Mouse (Mus musculus) lung, postnatal 36 days (tissue): Measurements from ENCODE around the gene Rps21.
A peak's percentile ranks its signal among the peaks of the same experiment; 100 is the strongest.
"Not testable (repeated sequence)": the region's sequence is repeated elsewhere in the genome, so short reads cannot be mapped to it uniquely, and the experiment has no call there.

Experiments used
- DNase-seq: peaks from one replicate; pipeline ENCODE4 v3.0.0; 2022; ENCODE audit warnings: mixed read lengths

Gene Rps21

GRCm38 (mm10) chr2:180259826-180260609, 2.8 kb downstream of the Rps21 start:
- not testable (repeated sequence) for DNase-seq

GRCm38 (mm10) chr2:180260610-180261480, 3.7 kb downstream of the Rps21 start:
- DNase-seq = no peak

DNA sequence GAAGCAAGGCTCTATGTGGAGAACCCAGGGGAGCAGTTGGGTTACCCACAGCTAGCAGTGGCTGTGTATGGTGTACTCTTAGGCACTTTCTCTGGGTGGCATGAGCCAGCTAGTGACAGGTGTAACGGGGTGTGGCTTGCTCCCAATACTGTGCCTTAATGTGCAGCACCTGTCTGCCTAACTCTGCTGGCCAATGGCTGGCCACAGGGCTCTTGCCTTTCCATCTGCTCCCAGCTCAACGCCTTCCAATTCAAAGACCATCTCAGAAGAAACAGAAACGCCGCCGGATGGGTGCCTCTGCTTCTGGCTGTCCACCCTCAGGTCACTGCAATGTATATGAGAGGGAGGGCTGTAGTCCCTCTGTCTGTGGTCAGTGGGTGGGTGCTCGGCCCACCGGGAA, 4.7 kb downstream of the Rps21 start:
- no peak for DNase-seq

- peak; percentile 48 for DNase-seq
These were observed 5.3 kb downstream of the Rps21 start for GRCm38 (mm10) chr2:180262441-180262840.

- no peak for DNase-seq
These were observed 5.7 kb downstream of the Rps21 start for GRCm38 (mm10) chr2:180262891-180263290.

GRCm38 (mm10) chr2:180267955-180268354, 10.8 kb downstream of the Rps21 start:
- DNase-seq = no peak

- no peak for DNase-seq
These were observed 12.2 kb downstream of the Rps21 start for GRCm38 (mm10) chr2:180269329-180269728.

- DNase-seq = peak; percentile 68
These were observed 13.5 kb downstream of the Rps21 start for GRCm38 (mm10) chr2:180270537-180271255.

DNA sequence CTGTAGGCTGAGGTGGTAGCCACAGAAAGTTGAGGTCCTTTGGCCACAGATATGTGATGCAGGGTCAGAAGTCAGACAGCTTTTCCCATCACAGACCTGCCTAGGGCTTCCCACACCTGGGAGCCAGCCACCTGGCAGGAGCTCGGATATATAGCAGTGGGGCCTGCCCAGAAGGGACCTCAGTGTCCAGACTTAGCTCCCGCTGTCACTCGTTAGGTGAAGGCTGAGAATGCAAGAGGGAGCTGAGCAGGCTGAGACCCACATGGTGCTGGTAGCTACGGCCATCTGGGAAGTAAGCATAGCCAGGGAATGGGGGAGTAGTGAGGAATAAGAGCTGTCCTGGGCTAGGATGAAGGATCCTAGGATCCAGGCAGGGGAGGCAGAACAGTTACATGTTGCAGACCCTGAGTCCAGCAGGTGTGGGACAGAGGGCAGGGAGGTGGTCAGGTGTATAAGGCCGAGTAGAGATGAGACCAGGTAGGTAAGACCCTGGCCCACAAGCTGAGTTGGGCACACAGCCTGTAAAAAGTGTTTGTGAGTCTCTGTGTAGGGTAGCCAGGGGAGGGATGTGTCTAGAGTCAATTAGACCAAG, 14.7 kb downstream of the Rps21 start:
- DNase-seq = no peak

GRCm38 (mm10) chr2:180272884-180273321, 15.7 kb downstream of the Rps21 start:
- no peak for DNase-seq

GRCm38 (mm10) chr2:180273394-180274244, 16.4 kb downstream of the Rps21 start, which contains the start of gene Cables2:
Gene Cables2 (minus strand): TSS chr2:180273496.
- peak; percentile 97 for DNase-seq

- no peak for DNase-seq
These were observed 17.3 kb downstream of the Rps21 start for GRCm38 (mm10) chr2:180274523-180274922.

GRCm38 (mm10) chr2:180275836-180276235, 18.7 kb downstream of the Rps21 start:
- DNase-seq = peak; percentile 90

DNA sequence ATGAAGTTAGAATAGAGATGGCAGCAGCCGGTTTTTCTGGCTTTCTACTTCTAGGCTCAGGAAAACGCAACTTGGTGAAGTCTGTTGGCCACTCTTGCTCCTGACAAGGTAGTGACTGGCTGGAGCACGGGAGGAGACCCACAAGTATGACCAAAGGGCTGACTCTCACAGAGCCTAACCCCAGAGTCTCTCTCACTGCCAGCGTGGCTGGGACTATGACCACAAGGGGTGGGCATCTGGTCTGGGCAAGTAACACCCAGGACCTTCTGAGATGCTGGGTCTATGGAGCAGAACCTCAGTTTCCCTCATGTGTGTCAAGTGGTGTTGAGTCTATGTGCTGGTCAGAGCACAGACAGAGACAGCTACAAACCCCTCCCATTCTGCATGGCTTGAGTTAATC, 19.2 kb downstream of the Rps21 start:
- no peak for DNase-seq

DNA sequence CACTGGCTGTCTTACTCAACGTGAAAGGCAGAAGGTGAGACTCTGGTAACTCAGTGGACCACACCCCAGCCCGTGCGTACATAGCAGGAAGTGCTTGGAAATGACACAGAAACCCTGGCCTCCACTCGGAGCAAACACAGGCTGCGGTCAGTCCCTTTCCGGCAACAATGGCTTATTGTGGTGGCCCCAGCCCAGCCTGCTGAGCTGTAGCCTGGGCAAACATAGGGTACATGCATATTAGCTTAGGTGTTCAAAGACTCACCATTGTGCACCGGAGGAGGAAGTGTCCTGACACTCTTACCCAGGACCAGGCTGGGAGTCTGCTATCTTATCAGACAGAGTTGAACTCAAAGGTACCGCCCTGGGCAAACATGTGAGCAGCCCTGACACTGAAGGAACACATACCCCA, 19.7 kb downstream of the Rps21 start:
- peak; percentile 70 for DNase-seq

- no peak for DNase-seq
These were observed 20.7 kb downstream of the Rps21 start for GRCm38 (mm10) chr2:180277773-180278320.

GRCm38 (mm10) chr2:180279321-180279720, 22.1 kb downstream of the Rps21 start:
- DNase-seq = no peak

DNA sequence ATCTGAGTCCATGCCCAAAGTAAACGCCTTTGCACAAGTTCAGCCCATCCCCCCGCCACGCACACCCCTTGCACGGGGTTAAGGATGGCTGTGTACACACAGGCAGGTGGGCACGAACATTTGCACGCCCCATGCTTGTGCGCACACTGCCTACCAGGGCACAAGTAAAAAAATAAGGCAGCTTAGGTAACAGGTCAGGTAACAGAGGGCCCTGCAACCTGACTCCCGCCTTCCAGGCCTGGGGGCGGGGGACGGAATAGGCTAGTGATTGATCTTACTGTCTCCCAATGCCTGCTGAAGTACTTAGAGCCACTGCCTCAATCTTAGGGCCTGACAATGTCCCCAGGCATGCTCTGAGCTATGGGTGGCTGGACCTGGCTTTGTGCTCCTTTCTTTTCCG, 31.8 kb downstream of the Rps21 start:
- no peak for DNase-seq

- peak; percentile 88 for DNase-seq
These were observed 32.4 kb downstream of the Rps21 start, which contains the start of gene Rbbp8nl for GRCm38 (mm10) chr2:180289440-180290108. Gene Rbbp8nl (minus strand): TSS chr2:180289879.

- no peak for DNase-seq
These were observed 33.3 kb downstream of the Rps21 start for GRCm38 (mm10) chr2:180290503-180290902.

DNA sequence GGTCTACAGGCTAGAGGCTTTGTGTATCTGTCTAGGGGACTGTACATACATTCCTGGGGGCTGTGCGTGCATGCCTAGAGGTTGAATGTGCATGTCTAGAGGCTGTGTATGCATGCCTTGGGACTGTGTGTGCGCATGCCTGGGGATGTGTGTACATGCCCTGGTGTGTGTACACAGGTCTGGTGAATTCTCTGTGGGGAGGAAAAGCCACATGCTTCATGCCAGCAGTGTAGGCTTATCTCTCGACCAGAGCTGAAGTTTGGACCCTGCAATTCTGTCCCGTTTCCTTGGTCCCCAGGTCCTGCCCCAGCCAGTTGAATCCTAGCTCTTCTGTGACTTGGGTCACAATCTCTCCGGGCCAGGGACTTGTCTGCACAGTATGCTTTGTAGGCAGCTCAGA, 34.4 kb downstream of the Rps21 start:
- no peak for DNase-seq
